Comparison of ENCODE assay signal across 15 mouse cellular contexts in the genomic region with DNA sequence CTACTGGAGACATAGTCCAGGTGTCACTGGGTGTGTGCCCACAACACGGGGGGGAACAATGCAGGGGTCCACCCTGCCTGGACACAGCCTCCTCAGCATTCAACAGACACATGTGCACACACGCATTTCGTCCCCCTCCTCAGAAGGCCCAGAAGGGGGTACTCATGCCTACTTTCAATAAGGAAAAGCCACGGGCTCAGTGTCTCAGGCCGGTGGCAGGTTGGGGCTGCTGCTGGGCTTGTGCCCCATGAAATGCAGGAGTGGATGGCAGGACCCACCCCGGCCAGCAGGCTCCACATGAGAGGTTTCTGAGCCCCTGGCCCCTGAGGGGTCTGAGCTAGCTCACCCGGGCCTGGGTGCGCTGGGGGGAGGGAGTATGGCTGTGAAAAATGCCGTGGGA. TPM values are rescaled to one million over a fixed set of nuclear protein-coding genes. Genes with fewer than 3 reads are reported as not detected.
"Had no signal": no experiment of that assay in that cellular context is flagged by ENCODE, and none has a peak within 500 bp of the region (broad histone marks: within the 10 kb centered on the region; RNA-seq: fewer than 3 reads in every experiment).

No protein-coding gene starts in this region.

- DNase-seq: kidney, adult 2 months; kidney, postnatal 25 days; liver, embryonic 13.5 days; lung, embryonic 14.5 days; retina, postnatal 1 day; right cerebral cortex, postnatal 25 days; spleen, adult 18-20 months; thymus, postnatal 25 days had no signal

- H3K27ac ChIP-seq: kidney, postnatal 0 days; liver, embryonic 13.5 days; macrophage; midbrain, embryonic 12.5 days; neural tube, embryonic 12.5 days; stomach, embryonic 15.5 days had no signal

- H3K4me3 ChIP-seq: liver, embryonic 13.5 days; midbrain, embryonic 12.5 days; neural tube, embryonic 12.5 days; stomach, embryonic 15.5 days had no signal

RNA-seq across cellular contexts. Expression of gene Nptx1, which starts 6.5 kb away (rescaled TPM):
- total RNA-seq: megakaryocyte, adult 5-6 weeks; neutrophil, adult 5-6 weeks had no signal
